Mouse (Mus musculus): ENCODE results near the gene Pon1.

Pon1 gene

DNA sequence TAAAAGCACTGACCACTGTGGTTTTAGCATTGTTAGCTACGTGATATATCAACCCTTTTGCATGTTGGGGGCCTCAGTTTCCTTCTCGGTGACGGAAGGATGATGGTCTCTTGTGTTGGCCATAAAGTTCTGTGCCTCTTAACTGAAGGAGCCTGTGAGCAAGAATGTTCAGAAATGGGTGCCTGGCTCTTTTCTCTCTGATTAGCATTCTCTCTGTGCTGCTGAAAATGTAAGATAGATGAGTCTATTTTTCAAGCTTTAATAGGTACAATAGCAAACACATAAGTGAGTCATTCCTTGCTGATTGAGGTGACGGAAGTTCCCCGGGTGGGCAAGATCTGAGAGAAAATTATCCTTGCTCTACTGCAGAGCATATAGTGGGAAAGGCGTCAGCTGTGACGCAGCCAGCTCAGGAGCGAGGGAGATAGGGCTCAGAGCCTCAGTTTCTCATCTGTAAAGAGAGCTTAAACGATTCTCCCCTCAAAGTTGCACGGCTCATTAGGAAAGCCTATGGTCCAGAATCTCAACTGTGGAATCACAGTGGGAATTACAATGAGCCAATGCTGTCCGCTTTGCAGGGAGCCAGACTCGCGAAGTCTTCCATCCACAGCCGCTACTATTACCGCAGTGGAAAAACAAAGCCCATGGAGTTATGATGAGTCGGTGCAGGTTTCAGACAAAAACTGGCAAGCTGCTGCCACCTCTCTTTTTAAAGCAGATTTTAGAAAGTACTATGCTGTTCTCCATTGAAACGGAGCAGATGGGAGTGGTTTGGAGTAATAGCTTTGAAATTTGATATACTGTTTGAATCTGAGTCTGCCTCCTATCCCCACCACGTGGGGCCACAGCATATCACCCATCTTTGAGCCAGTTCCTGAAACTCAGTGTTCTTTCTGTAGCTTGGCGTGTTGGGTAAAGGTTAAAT, 15.5 kb downstream of the Pon1 start:
- DNase-seq (ENCODE audit: low spot score): peak; percentile 14

DNA sequence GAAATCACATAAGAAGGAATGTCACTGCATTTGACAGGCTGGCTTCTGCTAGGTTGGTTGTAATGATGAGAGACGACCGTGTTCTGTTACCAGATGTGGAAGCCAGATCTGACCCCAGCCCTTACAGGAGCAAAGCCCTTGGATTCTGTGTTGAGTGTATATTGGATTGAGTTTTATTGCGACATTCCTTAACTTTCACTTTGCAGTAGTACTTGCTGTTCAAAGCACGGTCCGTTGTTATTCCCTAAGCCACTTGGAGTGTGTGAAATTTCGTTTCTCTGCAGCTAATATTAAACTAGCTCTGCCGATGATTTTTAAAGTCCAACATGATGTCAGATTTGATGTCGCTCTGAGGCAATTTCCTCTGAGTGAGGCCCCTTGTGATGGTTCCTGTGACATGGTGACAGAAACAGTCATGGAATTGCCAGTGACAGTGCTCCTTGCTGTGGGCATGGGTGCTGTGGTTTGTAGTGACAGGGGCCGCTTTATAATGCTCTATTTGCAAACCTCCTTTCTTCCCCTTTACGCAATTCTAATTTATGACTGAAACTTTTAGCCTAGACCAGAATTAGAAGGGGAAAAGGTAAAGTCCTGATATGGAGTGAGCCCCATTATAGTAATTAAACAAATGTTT, 19.4 kb downstream of the Pon1 start:
- no peak for DNase-seq (ENCODE audit: low spot score)

DNA sequence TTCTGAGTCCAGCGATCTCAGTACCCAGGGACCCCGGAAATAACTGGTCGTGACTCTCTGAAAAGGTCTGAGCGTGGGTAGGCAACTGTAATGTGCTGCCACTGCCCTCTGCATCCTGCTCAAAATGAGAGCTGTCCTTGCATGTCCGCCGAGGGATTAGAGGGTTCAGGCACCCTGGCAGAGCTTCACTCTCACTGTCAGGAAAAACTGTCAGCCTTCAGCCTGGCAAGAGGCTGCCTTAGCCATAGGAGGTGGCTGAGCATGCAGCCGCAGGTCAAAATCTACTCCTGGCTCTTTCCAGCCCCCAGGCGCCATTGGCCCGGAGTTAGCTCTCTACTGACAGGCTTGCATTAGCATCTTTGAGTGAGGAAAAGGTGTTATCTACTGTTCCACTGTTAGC, 21.2 kb downstream of the Pon1 start:
- no peak for DNase-seq (ENCODE audit: low spot score)

DNA sequence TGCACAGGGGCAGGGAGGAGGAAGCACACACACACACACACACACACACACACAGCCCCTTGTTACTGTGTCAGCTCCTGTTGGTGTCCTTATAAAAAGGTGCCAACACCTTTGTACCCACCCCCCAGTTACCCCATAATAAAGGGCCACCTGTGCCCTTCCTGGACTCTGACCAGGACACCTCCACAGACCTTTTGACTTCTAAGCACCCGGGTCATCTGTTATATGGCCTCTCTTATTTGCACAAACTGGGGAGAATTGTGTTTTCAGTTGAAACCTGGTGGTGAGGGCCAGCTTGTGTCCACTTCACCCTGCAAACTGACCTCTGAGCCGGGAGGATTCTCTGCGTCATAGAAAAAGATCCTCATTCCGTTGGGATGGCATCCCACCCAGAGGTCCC, 22.3 kb downstream of the Pon1 start:
- no peak for DNase-seq (ENCODE audit: low spot score)

DNA sequence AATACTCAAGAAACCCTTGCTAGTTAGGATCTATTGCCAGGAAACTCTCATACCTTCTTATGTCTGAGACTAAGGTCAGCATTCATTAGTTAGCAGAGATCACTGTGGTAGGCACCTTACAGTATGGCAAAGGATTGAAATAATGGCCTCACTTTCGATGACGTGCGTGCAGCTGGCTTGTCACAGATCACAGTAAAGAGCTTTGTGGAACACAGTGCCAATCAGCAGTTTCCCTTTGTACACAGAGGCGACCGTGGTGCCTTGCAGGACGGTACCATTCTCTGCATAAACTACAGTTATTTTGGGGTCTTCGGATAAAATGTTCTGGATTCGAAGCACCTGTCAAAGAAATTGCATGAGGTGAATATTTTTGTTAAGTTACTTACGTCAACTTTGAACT, 25.6 kb downstream of the Pon1 start:
- no peak for DNase-seq (ENCODE audit: low spot score)

DNA sequence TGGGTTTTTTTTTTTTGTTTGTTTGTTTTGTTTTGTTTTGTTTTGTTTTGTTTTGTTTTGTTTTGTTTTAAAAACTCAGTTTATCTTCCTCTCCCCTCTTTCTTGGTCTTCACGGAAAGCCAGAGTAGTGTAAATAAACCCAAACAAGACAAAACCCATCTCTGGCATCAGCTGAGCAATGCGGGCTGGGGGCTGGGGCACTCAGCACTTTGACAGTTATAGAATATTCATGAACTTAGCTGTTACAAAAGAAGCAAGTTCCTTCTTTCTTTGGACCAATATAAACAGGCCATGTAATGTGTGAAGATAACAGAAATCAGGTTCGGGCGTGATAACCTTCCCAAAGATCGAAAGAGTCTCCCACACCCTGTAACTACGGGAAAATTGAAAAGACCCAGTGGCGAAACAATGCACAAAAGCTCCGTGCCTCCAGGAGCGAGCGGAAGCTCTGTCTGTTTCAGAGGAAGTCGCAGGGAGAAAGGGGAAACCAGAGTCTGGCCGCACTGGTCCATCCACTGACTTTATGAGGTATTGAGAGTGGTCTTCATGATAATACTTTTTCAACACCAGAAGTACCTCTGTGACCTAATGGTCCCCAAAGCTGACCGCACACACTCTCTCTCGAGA, 26.6 kb downstream of the Pon1 start:
- no peak for DNase-seq (ENCODE audit: low spot score)

DNA sequence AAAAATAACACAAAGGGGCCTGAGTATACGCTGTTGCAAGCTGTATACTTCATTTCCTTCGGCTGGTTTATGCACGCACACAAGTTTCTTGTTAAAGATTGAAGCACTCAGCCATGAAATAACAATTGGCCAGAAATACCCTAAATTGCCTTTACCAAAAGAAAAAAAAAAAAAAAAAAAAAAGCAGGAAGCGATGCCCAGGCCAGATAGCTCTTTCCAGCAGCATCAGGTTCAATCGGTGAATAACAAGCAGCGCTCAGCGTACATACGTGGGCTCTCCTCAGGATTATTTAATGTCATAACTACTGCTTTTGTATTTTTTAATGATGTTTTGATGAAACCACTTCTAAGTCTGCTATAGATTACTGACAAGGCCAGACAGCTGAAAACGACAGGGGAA, 28.9 kb downstream of the Pon1 start:
- DNase-seq (ENCODE audit: low spot score): no peak

DNA sequence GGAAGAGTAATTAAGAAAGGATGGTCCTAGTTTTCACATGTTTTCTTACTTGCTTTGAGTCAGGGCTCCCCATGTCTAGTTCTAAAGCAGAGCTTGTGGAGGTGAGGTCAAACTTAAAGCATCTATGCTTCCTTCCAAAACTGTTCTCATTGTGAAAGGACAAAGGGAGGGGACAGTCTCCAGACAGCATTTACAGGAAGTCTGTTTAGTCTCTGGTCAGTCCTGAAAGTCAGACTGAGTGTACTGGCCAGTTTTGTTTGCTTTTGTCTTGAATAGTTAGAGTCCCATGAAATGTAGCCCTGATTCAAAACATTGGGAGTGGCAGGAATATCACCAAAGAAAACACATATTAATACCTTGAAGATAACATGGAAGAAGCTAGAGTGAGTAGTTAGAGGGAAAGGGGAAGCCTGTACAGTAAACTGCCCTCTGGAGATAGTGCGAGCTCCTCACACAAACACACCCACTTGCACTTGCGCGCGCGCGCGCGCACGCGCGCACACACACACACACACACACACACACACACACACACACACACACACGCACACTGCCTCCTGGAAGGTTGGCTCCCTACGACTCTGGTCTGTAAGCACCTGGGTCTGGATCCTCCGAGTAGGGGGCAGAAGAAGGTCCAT, 30.1 kb downstream of the Pon1 start:
- no peak for DNase-seq (ENCODE audit: low spot score)

DNA sequence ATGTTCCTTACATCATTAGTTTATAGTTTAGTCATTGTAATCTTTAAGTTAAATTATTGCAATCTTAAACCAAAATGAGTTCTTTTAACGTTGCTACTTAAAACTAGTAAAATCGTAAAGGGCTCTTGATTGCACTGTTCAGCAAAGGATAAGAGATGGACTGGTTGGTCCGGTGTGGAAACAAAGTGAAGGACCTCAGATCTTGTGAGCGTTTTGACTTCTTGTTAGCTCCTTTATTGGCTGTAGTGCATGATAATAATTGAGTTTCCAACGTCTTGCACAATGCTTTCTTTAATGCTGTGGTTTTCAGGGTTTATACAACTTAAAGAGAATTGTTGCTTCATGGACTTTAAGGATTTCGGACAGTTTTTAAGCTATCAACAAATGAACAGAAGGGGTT, 31.7 kb downstream of the Pon1 start:
- no peak for DNase-seq (ENCODE audit: low spot score)

DNA sequence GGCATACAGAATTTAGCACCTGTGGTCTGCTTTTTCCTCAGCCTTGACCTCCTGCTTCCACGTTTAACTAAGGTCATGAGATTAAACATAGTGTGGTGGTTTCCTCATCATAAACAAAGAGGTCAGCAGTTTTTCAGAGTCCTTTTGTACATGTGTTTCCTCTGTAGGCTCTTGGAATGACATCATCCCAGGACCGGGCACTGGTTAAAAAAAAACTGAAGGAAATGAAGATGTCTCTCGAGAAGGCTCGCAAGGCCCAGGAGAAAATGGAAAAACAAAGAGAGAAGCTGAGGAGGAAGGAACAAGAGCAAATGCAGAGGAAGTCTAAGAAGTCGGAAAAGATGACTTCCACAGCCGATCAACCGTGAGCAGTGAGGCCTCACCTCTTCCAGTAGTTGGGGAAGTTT, 34.4 kb downstream of the Pon1 start:
- DNase-seq (ENCODE audit: low spot score): no peak

DNA sequence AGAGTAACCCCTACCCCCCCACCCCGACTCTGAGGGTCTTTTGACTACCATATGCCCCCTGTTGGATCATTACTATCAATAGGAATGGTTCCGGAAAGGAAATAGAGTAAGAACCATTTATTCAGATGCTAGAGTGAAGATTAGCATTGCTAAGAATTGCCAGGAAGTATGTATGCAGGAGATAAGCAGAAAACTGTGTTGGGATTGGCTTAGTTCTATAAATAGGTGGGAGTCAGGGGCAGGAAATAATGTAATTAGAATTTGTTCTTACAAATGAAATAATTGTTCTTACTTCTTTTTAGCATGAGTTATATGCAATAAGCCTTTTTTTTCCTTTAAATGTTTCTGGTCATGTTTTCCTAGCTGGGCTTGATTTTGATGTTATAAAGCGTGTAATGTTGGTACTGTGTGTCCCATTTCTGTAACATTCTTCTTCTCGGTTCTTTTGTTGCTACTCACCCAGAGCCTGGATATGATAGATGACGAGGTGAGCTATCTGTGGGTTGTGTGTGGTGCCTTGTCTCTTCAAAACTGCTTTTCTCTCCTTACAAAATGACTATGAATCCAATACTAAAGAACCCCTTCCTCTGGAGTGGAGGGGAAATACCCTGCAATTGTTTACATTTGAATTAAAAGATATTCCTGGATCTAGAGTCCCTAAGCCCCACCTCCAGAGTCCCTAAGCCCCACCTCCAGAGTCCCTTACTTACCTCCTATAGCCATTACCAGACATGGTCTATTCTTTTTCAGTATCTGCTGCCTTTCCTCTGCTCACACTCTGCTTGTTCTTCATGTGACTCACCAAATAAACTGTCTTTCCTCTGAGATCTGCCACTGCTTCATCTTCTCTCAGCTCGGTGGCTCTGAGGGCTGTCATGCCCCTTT, 37.0 kb downstream of the Pon1 start:
- no peak for DNase-seq (ENCODE audit: low spot score)

DNA sequence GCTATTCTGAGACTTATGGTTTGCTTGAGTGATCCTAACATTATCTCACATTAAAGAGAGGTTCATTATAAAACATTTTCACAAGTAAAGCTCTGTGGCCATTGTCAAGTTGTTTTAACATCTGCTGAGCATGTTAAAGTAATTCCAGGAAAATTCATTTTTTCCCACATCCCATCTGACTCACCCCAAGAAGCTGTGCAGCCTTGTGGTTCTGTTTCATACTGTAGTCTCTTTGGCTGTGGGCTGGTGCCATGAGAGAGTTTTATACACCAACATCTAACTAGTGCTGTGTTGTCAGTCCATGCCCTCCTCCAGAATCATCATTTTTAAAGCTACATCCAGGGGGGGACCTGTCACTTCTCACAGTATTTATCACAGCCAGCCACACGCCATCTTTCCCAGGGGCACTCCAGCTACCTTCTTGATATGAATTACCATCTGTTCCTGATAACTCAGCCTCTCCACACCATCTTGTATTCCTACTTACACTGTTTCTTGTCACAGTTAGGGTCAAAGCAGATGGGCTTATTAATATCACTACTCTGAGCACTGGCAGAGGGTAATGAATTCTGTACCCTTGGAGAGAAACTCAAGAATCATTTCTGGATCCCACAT, 38.3 kb downstream of the Pon1 start:
- DNase-seq (ENCODE audit: low spot score): no peak

DNA sequence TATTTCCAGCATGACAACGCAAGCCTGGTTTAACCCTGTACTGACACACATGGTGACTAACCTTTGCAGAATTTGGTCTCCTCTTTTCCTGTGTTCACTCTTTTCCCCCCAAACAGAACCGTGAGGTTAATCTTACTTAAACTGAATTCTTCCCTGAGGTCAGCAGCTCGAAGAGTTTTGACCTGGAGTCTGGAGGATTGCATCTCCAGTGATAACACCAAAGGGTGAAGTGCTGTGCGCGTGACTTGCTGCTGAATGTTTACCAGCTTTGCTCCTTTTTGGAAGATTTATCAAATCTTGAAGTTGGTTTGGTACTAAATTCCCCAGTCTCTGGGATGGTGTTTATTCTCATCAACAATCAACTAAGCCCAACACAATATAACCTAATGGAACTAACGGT, 39.0 kb downstream of the Pon1 start:
- no peak for DNase-seq (ENCODE audit: low spot score)

DNA sequence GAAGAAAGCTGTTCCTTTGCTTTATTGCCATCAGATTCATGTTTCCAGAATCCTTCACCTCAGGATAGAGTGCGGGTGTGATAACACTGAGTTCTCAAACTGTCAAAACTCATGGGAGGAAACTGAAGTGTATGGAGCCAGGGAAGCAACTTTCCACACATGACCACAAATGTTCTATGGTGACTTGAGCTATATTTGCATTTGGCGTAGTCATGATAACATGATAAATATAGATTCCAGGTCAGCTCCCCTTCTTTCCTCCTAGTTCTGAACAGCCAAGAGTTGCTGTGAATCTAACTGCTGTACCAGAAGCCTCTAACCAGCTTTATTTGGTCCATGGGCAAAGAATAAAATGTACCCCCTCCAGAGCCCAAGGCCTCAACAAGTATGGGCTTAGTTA, 41.6 kb downstream of the Pon1 start:
- no peak for DNase-seq (ENCODE audit: low spot score)

DNA sequence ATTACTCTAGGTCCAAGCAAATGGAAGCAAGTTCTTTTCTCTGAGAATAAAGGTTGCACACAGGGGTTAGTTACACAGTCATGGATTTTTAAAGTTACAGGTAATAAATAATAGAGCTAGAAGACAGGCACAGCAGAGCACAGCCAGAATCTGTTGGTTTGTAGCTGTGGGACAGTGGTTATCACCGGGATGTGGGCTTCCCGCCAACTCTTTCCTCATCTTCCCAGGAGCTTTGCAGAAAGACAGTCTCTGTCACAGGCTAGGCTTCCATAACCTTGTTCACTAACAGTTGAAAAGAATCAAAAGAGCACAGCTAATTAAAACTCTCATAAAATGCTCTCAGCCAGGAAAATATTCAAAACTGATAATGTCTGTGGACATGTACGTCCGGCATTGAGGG, 42.6 kb downstream of the Pon1 start:
- no peak for DNase-seq (ENCODE audit: low spot score)

DNA sequence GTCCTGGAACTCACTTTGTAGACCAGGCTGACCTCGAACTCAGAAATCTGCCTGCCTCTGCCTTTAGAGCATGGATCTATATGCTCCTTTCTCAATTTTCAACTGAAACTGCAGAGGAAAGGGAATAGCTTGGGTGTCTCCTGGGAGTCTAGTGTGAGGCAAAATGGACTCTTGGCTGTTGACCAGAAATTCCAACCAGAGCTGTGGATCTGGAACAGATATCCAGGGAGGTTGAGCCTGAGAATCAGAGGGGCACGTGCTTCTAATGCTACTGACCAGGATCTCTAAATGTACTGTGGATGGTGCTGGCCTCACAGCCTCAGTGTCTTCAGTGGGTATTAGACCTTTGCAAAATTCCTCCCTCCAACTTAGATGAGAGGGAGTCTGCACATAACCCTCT, 43.8 kb downstream of the Pon1 start:
- DNase-seq (ENCODE audit: low spot score): no peak

DNA sequence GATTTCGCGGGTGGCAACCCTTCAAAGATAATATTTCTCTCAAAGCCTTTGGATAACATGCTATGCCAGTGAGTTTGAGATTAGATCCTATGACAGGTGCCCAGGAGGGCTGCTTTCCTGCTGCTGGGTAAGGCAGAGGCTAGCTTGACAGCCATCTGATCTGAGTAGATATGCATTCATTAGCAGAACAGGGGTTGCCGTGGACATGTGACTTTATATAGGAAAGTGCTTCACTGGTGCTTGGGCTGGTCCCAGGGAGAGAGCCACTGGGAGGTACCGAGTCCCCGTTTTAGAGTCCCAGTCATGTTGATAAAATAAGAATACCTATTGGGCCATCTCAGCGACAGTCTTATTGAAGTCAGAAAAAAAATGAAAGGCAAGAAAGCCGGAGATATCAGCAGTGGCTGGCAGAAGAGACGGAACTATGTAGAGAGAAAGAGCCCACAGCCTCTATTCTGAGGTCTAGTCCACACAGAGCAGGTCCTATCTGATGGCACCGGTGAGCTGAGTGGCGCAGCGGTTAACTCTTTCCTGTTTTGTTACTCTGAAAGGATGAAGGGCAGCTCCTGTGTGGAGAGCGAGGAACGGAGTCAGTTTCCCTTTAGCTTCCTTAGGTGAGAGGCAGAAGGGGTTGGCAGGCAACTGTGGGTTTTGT, 46.1 kb downstream of the Pon1 start:
- DNase-seq (ENCODE audit: low spot score): no peak

DNA sequence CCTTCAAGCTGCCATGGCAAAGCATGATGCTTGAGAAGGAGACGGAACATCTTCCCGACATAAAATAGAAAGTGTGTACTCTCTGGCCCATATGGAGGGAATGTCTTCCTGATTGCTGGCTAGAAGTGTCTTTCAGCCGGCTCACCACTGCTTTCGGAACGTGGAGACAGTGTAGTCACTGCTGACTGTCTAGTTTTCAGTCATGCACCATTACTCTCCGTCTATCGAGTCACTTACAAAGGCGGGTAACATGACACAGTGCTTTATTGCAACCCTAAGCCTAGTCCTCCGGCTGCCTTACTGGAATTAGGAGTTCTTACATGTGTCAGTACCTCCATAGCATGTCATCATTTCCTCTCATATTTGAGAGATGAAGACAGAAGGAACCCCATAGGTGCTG, 54.1 kb downstream of the Pon1 start:
- DNase-seq (ENCODE audit: low spot score): no peak

DNA sequence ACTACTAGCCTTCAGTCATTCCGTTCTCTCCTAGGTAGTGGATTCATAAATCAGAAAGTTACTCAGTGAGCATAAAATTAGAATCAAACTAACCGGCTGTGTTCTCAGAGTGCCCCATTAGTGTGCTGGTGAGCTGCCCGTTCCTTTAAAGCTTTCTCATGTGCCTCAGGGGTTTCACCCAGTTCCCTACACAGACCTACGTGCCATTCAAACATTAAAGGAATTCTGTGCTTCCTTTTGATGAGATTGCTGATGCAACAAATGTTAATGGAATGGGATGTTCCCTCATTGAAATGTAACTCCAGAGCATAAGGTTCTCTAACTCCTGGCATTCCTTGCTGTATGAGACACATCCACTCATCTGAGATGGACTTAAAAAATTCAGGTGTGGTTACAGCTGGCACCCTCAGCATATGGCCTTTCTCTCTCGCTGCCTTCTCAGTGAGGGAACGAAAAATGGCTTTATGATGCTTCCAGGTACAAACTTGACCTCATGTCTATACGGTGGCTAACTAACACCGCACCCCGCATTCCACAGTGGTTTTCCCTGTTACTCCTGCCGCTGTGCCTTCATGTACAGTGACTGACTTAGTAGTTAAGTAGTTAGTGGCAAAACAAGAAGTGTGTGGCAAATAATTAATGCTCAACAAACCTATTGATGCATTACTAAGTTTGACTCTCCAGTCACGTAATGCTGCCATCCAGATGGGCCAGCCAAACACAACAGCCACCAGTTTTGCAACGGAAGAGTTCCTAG, 54.7 kb downstream of the Pon1 start:
- DNase-seq (ENCODE audit: low spot score): no peak

DNA sequence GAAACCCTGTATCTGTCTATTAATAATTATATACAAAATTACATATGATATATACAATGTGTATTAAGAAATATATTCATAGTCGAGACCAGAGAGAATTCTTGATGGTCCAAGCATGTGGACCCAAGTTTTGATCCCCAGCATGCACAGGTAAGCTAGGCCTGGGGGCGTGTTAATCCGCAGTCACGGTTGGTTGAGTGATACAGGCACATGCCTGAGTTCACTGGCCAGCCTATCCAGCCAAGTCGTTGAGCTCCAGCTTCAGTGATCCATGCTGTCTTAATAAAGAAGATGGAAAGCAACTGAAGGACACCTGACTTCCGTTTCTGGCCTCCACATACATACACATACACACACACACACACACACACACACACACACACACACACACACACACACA, 57.7 kb downstream of the Pon1 start:
- no peak for DNase-seq (ENCODE audit: low spot score)
